Mouse (Mus musculus) forebrain, embryonic 11.5 days (tissue): Measurements from ENCODE around the gene Psmd5. TPM values are rescaled to one million over a fixed set of nuclear protein-coding genes. Genes with fewer than 3 reads are reported as not detected.

Experiments used
- ATAC-seq: fragments of 200-750 bp; cut with Nextera tagmentation; replicated peaks from 2 replicates; pipeline ENCODE4 v1.8.0; 2017; ENCODE audit warnings: moderate TSS enrichment; ENCODE audit not compliant: low FRiP score
- DNase-seq: peaks from one replicate; pipeline ENCODE4 v3.0.0-alpha.2; 2017; ENCODE audit warnings: low spot score
- H3K27ac ChIP-seq: fragments of 300-500 bp; sonication (generic); 2 replicates; pipeline ENCODE4 v1.5.1; 2014; ENCODE audit warnings: low read depth, low read length
- H3K27me3 ChIP-seq: fragments of 300-500 bp; sonication (generic); 2 replicates; pipeline ENCODE4 v1.6.1; 2014; ENCODE audit warnings: mild to moderate bottlenecking, low read length, mixed read lengths; ENCODE audit not compliant: control insufficient read depth, insufficient read depth
- H3K36me3 ChIP-seq: fragments of 300-500 bp; sonication (generic); 2 replicates; pipeline ENCODE4 v1.6.1; 2014; ENCODE audit warnings: mild to moderate bottlenecking, low read length, moderate library complexity, mixed read lengths; ENCODE audit not compliant: control insufficient read depth, insufficient read depth
- H3K4me1 ChIP-seq: fragments of 300-500 bp; sonication (generic); replicated peaks from 2 replicates; pipeline ENCODE4 v1.6.1; 2014; ENCODE audit warnings: low read length, mixed read lengths; ENCODE audit not compliant: control insufficient read depth, insufficient read depth
- H3K4me2 ChIP-seq: fragments of 300-500 bp; sonication (generic); 2 replicates; pipeline ENCODE4 v1.6.1; 2014; ENCODE audit warnings: low read depth, mild to moderate bottlenecking, low read length, moderate library complexity, mixed read lengths; ENCODE audit not compliant: severe bottlenecking
- H3K4me3 ChIP-seq: fragments of 300-500 bp; sonication (generic); 2 replicates; pipeline ENCODE4 v1.5.1; 2014; ENCODE audit warnings: low read depth, low read length
- H3K9ac ChIP-seq: fragments of 300-500 bp; sonication (generic); 2 replicates; pipeline ENCODE4 v1.6.1; 2014; ENCODE audit warnings: low read length
- H3K9me3 ChIP-seq: fragments of 300-500 bp; sonication (generic); 2 replicates; pipeline ENCODE4 v1.6.1; 2016; ENCODE audit warnings: low read length, mixed read lengths; ENCODE audit not compliant: control insufficient read depth
- WGBS: fragments of 180-500 bp; shearing (Covaris S2); extraction: QIAGEN DNeasy Blood & Tissue Kit; methylation state at CpG from one replicate; pipeline ENCODE4 v1.1.7; 2014; 5-methylcytosine and 5-hydroxymethylcytosine counted together
- polyA plus RNA-seq: library from polyadenylated mRNA; unstranded; fragments of >200 nt; fragmentation: Nextera tagmentation; extraction: Ambion mirVana; gene quantifications from 2 replicates; pipeline ENCODE4 v1.2.1, GENCODE M21; 2014

The Psmd5 gene
- polyA plus RNA-seq, 1 experiment from 2014 or later, result 117 TPM

DNA sequence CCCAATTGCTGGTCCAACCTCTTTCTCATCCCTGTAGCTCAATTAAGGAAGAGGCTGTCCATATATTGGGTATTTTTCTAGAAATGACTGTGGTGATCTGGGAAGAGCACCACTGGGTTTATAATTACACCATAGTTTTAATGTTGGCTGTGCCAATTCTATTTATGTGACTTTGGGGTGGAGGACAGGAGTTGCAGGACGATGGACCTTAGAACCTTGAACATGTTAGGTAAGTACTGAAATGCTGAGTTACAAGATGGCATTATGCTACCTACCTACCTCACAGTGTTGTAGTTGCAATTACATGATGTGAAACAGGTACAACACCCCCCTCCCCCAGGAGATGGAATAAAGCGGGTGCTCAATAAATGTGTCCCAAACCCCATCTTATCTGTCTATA, 8.0 kb upstream of the Psmd5 start:
- H3K4me2 ChIP-seq, result no peak overlapping the region
- no peak overlapping the region for H3K9ac ChIP-seq
- H3K27ac ChIP-seq, result no peak overlapping the region
- H3K27me3 ChIP-seq, result no peaks in the 10 kb centered on the region
- DNase-seq (no peak), ATAC-seq (no peak)
- no peak overlapping the region for H3K4me3 ChIP-seq
- no peaks in the 10 kb centered on the region for H3K9me3 ChIP-seq
- no peaks in the 10 kb centered on the region for H3K36me3 ChIP-seq
- WGBS, result 98% methylated on average over 2 of the region's 2 CpGs
- no peaks in the 10 kb centered on the region for H3K4me1 ChIP-seq

DNA sequence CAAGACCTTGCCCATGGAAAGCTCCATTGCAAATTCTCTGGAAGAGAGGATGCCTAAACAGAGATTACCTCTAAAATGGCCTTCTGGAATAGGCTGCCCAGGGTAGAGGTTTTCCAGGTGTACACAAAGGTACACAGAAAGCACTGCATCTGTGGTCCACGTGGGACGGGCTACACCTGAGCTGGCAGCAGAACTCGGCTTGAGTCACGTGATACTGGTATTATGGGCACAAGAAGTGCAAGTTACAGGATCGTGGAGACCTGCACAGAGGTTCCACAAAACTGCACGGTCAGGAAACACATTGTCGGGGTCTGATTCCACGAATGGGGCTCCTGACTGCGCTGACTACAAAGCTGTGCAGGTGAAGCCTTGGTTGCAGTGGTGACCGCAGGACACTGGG, 5.3 kb upstream of the Psmd5 start:
- Histone ChIP-seq H3K9me3 (no peaks in the 10 kb centered on the region), H3K27ac (no peak overlapping the region), H3K4me3 (no peak overlapping the region), H3K36me3 (no peaks in the 10 kb centered on the region), H3K27me3 (0 out of 2 replicates have a peak, but pooled peaks cover 2% of the 10 kb centered on the region), H3K9ac (no peak overlapping the region), H3K4me2 (no peak overlapping the region), H3K4me1 (no peaks in the 10 kb centered on the region)
- WGBS, result 89% methylated on average over 10 of the region's 10 CpGs
- DNase-seq (no peak), ATAC-seq (no peak)

DNA sequence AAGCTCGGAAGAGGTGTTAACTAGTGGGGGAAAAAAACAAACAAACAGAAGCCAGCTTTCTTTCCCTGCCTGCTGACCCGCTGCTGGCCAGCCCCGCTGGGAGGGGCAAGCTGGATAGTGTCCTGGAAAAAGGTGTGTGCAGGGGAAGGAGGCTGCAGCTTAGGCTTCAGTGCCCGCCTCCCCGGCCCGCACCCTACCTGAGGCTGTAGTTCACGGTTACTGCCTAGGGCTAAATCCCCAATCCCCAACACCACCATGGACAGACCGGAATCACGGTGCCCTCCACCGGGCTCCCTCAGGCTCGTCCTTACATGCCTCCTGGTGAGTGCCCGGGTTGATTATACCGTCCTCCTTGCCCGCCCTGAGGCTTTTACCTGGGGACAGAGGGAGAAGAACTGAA, 497 bp downstream of the Psmd5 start, which contains the start of gene Cutal:
TSS of gene Cutal (plus strand) at position 126 of the 400 bp plus-strand sequence.
- DNase-seq (no peak), ATAC-seq (no peak)
- Histone ChIP-seq H3K27ac (no peak within 1 kb of the TSS), H3K9me3 (no peaks in the 10 kb centered on the region), H3K4me1 (peaks cover 7% of the 10 kb centered on the region), H3K36me3 (no peaks in the 10 kb centered on the region), H3K9ac (0 out of 2 replicates have a peak within 1 kb of the TSS, but pooled peaks have one; percentile 2), H3K27me3 (peaks cover 9% of the 10 kb centered on the region), H3K4me2 (no peak within 1 kb of the TSS), H3K4me3 (0 out of 2 replicates have a peak within 1 kb of the TSS, but pooled peaks have one; percentile 4)
- WGBS, result 5% methylated on average over 14 of the region's 14 CpGs

DNA sequence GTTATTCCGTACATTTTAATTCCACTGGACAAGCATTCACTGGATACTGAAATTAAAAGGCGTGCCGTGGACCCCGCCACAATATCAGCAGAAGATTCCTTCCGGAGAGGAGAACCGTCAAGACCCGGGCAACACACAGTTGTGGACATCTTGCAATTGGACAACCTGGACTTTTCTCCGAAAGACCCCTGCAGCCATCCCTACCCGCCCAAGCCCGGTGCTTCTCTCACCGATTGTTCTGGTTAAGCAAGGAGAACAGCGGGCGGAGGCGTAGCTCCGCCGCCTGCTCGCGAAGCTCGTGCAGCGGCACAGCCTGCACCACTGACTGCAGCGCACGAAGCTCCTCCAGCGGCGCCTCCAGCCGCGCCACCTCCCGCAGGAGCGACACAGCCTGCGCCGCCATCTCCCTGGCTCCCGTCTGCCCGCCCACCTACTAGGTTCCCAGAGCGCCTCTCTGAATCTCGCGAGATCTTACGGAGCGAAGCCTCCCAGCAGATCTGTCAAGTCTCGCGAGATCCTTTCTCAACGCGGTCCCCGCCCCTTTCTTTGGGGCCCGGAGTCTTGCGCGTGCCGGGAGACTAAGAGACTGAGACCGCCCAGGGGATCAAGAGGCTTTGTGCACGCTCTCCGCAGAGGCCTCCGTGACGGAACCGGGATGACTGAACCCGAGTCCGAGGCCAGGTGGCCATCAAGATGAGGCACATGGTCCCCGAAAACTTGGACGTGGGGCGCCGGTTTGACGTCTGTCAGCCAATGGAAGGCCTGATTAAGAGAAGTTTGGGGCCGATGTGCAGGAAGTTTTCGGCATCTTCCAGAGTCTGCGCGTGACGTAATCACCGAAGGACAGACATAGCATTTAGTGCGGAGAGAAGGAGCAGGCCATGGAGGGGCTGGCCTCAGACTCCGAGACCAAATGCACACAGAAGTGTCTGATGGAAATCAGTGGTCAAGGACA, 4.0 kb downstream of the Psmd5 start:
- Histone ChIP-seq H3K4me1 (peaks cover 7% of the 10 kb centered on the region), H3K4me3 (peak overlapping the region; percentile 90), H3K9ac (peak overlapping the region; percentile 97), H3K27ac (peak overlapping the region; percentile 86), H3K36me3 (no peaks in the 10 kb centered on the region), H3K27me3 (peaks cover 9% of the 10 kb centered on the region), H3K4me2 (peak overlapping the region; percentile 63), H3K9me3 (no peaks in the 10 kb centered on the region)
- under 1% methylated on average over 67 of the region's 67 CpGs for WGBS
- ATAC-seq (peak; percentile 97), DNase-seq (peak; percentile 98)

DNA sequence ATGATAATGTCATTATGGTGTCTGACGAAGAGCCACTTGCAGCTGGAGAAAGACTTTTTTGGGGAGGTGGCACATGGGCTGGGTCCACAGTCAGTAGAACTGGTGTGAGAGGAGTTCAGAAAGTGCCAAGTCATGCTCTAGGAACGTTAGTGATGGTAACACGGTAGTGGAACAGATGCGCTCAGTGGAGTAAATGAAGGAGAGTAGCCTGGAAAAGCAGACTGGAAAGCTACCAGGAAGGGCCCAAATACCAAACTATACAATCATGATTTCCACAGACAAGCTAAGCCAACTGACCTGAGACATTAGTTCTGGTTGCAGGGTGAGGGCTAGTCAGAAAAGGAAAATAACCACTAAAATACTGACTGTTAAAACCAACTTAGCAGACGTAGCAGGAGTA, 5.1 kb downstream of the Psmd5 start:
- 58% methylated on average over 5 of the region's 5 CpGs for WGBS
- peak overlapping the region; percentile 61 for H3K4me2 ChIP-seq
- peaks cover 7% of the 10 kb centered on the region for H3K4me1 ChIP-seq
- H3K27ac ChIP-seq, result no peak overlapping the region
- DNase-seq, result no peak
- peaks cover 6% of the 10 kb centered on the region for H3K27me3 ChIP-seq
- no peaks in the 10 kb centered on the region; the same call in 1 of the 2 replicates for H3K36me3 ChIP-seq
- H3K4me3 ChIP-seq, result peak overlapping the region; percentile 90
- no peaks in the 10 kb centered on the region for H3K9me3 ChIP-seq
- ATAC-seq, result no peak
- H3K9ac ChIP-seq, result peak overlapping the region; percentile 55

DNA sequence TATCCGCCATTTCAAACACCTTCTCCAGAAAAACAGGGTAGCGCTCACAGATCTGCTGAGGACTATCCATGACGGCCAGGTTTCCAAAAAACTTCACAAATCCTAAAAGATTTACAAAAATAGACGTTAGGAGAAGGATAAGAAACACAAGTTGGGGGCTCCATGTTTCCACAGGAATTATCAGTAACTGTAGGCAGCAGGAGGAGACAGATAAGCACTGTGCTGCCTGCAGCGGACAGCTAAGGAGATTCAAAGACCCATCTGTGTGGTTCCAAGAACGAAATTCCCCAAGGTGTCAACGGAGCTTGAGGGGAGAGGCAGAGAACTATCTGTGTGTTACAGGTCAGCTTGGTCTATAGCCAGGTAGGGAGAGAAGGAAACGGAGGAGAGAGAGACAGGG, 17.0 kb downstream of the Psmd5 start:
- Histone ChIP-seq H3K9me3 (no peaks in the 10 kb centered on the region), H3K4me3 (no peak overlapping the region), H3K4me1 (no peaks in the 10 kb centered on the region), H3K4me2 (no peak overlapping the region), H3K27me3 (no peaks in the 10 kb centered on the region), H3K9ac (no peak overlapping the region), H3K36me3 (peaks cover 33% of the 10 kb centered on the region), H3K27ac (no peak overlapping the region)
- WGBS, result 94% methylated on average over 8 of the region's 8 CpGs
- ATAC-seq (no peak), DNase-seq (no peak)

DNA sequence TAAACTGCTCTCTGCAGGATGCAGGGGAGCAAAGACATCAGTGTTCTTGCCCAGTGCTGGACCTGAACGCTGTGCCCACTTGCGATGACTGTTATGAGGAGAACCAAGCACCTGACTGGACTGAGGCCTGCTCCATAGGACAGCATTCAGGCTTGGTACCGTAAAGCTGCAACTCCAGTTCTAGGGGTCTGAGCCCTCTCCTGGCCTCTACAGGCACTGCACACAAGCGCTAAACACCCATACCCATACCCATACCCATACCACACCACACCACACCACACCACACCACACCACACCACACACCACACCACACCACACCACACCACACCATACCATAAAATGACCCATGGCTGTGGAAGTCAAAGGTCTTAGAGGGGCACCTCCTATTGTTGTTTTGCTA, 19.5 kb downstream of the Psmd5 start:
- Histone ChIP-seq H3K27me3 (no peaks in the 10 kb centered on the region), H3K4me2 (no peak overlapping the region), H3K9me3 (no peaks in the 10 kb centered on the region), H3K9ac (no peak overlapping the region), H3K4me3 (no peak overlapping the region), H3K36me3 (peaks cover 30% of the 10 kb centered on the region), H3K4me1 (no peaks in the 10 kb centered on the region), H3K27ac (no peak overlapping the region)
- no peak for ATAC-seq
- WGBS, result 85% methylated on average over 4 of the region's 4 CpGs
- no peak for DNase-seq

DNA sequence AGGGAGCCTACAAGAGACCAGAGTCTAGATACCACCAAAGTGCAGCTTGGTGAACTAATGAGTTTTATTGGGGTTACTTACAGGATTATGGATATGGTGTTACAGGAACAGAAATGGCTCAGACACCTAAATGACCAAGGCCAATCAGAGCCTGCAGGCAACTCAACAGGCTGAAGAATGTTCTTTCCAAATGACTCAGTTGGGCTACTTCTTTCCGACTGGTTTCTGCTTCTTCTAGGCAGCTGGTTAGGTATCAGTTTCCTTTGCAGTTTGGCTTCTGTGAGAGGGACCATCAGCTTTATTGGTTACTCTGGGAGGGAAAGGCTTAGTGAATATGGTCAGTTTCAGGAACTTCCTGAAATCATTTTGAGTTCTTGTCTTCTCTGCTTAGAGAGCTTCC, 27.1 kb downstream of the Psmd5 start:
- Histone ChIP-seq H3K9me3 (no peaks in the 10 kb centered on the region), H3K27me3 (no peaks in the 10 kb centered on the region), H3K4me3 (no peak overlapping the region), H3K4me1 (no peaks in the 10 kb centered on the region), H3K4me2 (no peak overlapping the region), H3K9ac (no peak overlapping the region), H3K36me3 (peaks cover 3% of the 10 kb centered on the region; the same call in 1 of the 2 replicates), H3K27ac (no peak overlapping the region)
- 94% methylated on average over 1 of the region's 1 CpGs for WGBS
- ATAC-seq (no peak), DNase-seq (no peak)
